11 mouse cellular contexts compared by ENCODE assay signal in genomic region chr3:104669856-104670182, GRCm38 (mm10). TPM values are rescaled to one million over a fixed set of nuclear protein-coding genes. Genes with fewer than 3 reads are reported as not detected.
A peak's percentile ranks its signal among the peaks of the same experiment; 100 is the strongest.
DNase-seq lines count a peak whose midpoint lies in the region; ATAC-seq and TF ChIP-seq lines count a peak whose summit lies in the region.
"Had no signal": no experiment of that assay in that cellular context is flagged by ENCODE, and none has a peak within 500 bp of the region (broad histone marks: within the 10 kb centered on the region; RNA-seq: fewer than 3 reads in every experiment).

No protein-coding gene starts in this region.

- TF ChIP-seq EP300 in liver, postnatal 0 days (IDR thresholded peaks at IDR 0.05; ENCODE audit: low read depth), result no peak

- peaks cover 44% of the 10 kb centered on the region for H3K4me1 ChIP-seq in forebrain, embryonic 10.5 days
- H3K4me1 ChIP-seq in forebrain, postnatal 0 days (ENCODE audit: insufficient read depth), result peaks cover 1% of the 10 kb centered on the region; the same call in 1 of the 2 replicates
- H3K4me1 ChIP-seq in brown adipose tissue, adult 24 weeks (ENCODE audit: control insufficient read depth, insufficient read depth, insufficient read length, low read length), result peaks cover 40% of the 10 kb centered on the region
- peaks cover 57% of the 10 kb centered on the region for H3K4me1 ChIP-seq in liver, postnatal 0 days (ENCODE audit: insufficient read depth)

- no peak for ATAC-seq in forebrain, postnatal 0 days
- ATAC-seq in liver, postnatal 0 days, result no peak

- H3K4me2 ChIP-seq in forebrain, postnatal 0 days (ENCODE audit: low read depth), result no peak overlapping the region
- peak overlapping the region; percentile 47 for H3K4me2 ChIP-seq in liver, postnatal 0 days (ENCODE audit: low read depth, low read length)
- H3K4me2 ChIP-seq: forebrain, embryonic 12.5 days had no signal

- peaks cover 9% of the 10 kb centered on the region; the same call in 1 of the 2 replicates for H3K27me3 ChIP-seq in forebrain, embryonic 10.5 days (ENCODE audit: poor library complexity, severe bottlenecking)
- H3K27me3 ChIP-seq in forebrain, postnatal 0 days (ENCODE audit: insufficient read depth, low read length), result no peaks in the 10 kb centered on the region
- no peaks in the 10 kb centered on the region for H3K27me3 ChIP-seq in liver, postnatal 0 days (ENCODE audit: insufficient read depth, low read length)
- H3K27me3 ChIP-seq: forebrain, embryonic 12.5 days had no signal

- WGBS in forebrain, embryonic 10.5 days, result 24% methylated on average over 1 of the region's 1 CpGs
- 43% methylated on average over 1 of the region's 1 CpGs for WGBS in forebrain, postnatal 0 days
- WGBS in liver, postnatal 0 days (ENCODE audit: insufficient replicate concordance), result 63% methylated on average over 1 of the region's 1 CpGs

- no peak for TF ChIP-seq CTCF in forebrain, postnatal 0 days (IDR thresholded peaks at IDR 0.05; ENCODE audit: low read depth)
- TF ChIP-seq CTCF in layer of hippocampus, adult 2 months (conservative IDR thresholded peaks at IDR 0.05), result no peak
- TF ChIP-seq CTCF in liver, postnatal 0 days (IDR thresholded peaks at IDR 0.05; ENCODE audit: low read depth), result no peak

- H3K9me3 ChIP-seq in forebrain, embryonic 10.5 days, result no peaks in the 10 kb centered on the region
- H3K9me3 ChIP-seq in forebrain, postnatal 0 days (ENCODE audit: low read length), result no peaks in the 10 kb centered on the region
- H3K9me3 ChIP-seq in liver, postnatal 0 days (ENCODE audit: low read length), result no peaks in the 10 kb centered on the region
- H3K9me3 ChIP-seq: forebrain, embryonic 12.5 days had no signal

- H3K4me3 ChIP-seq in forebrain, embryonic 10.5 days, result no peak overlapping the region
- no peak overlapping the region for H3K4me3 ChIP-seq in forebrain, postnatal 0 days (ENCODE audit: low read depth, low read length)
- H3K4me3 ChIP-seq in layer of hippocampus, adult 2 months, result no peak overlapping the region
- no peak overlapping the region for H3K4me3 ChIP-seq in brown adipose tissue, adult 24 weeks (ENCODE audit: insufficient read depth, low read depth, low read length)
- H3K4me3 ChIP-seq in liver, postnatal 0 days (ENCODE audit: low read depth, low read length), result no peak overlapping the region
- H3K4me3 ChIP-seq: forebrain, embryonic 12.5 days had no signal

- no peak overlapping the region for H3K9ac ChIP-seq in forebrain, postnatal 0 days
- 0 out of 2 replicates have a peak overlapping the region, but pooled peaks have one; percentile 11 for H3K9ac ChIP-seq in liver, postnatal 0 days (replicated peaks)
- H3K9ac ChIP-seq: forebrain, embryonic 12.5 days had no signal

- DNase-seq in forebrain, embryonic 10.5 days (ENCODE audit: extremely low spot score, low spot score), result no peak
- no peak for DNase-seq in forebrain, postnatal 0 days
- no peak for DNase-seq in layer of hippocampus, adult 2 months (ENCODE audit: low spot score in 2 of 2)
- DNase-seq in layer of hippocampus, postnatal 36 days, result no peak
- DNase-seq in liver, postnatal 0 days, result no peak
- DNase-seq in adrenal gland, adult (ENCODE audit: inconsistent age in 2 of 2, low spot score in 1 of 2), result no peak
- DNase-seq in cerebellum, postnatal 10 days, result no peak
- DNase-seq: cerebellum, postnatal 36 days had no signal

- 0 out of 2 replicates have a peak overlapping the region, but pooled peaks have one; percentile 60 for H3K27ac ChIP-seq in forebrain, embryonic 10.5 days
- H3K27ac ChIP-seq in forebrain, postnatal 0 days (ENCODE audit: low read depth, low read length), result no peak overlapping the region
- H3K27ac ChIP-seq in layer of hippocampus, adult 2 months, result peak overlapping the region; percentile 88
- peak overlapping the region; percentile 37; the same call in 1 of the 2 replicates for H3K27ac ChIP-seq in brown adipose tissue, adult 24 weeks (replicated peaks; ENCODE audit: low read depth, low read length)
- H3K27ac ChIP-seq in liver, postnatal 0 days (ENCODE audit: low read depth), result peak overlapping the region; percentile 80
- H3K27ac ChIP-seq: forebrain, embryonic 12.5 days; macrophage had no signal

- H3K36me3 ChIP-seq in forebrain, embryonic 10.5 days (replicated peaks), result no peaks in the 10 kb centered on the region
- H3K36me3 ChIP-seq in forebrain, postnatal 0 days (ENCODE audit: insufficient read depth), result no peaks in the 10 kb centered on the region
- H3K36me3 ChIP-seq in liver, postnatal 0 days (replicated peaks; ENCODE audit: insufficient read depth, low read length), result no peaks in the 10 kb centered on the region
- H3K36me3 ChIP-seq: forebrain, embryonic 12.5 days had no signal

RNA-seq across cellular contexts. Expression of gene Slc16a1, which starts 31.4 kb away (rescaled TPM):
- 57.3 and 60.0 TPM in 2 replicates for polyA plus RNA-seq in forebrain, embryonic 10.5 days (2016; fragmentation: Nextera tagmentation; extraction: Ambion mirVana)
- total RNA-seq in forebrain, postnatal 0 days (2014; rRNA removed), result 32.1 and 33.4 TPM in 2 replicates
- 17.4 and 20.2 TPM in 2 replicates for polyA plus RNA-seq in forebrain, postnatal 0 days (2015; fragmentation: Nextera tagmentation; extraction: Ambion mirVana)
- 10 to 100 TPM; 20.8 to 22.0 TPM for total RNA-seq in layer of hippocampus, adult 2 months (2021)
- total RNA-seq in layer of hippocampus, postnatal 36 days (2021), result 10 to 100 TPM; 24.1 to 29.1 TPM
- 185 and 208 TPM in 2 replicates for polyA plus RNA-seq in brown adipose tissue, adult 24 weeks (2012; ENCODE audit: insufficient read depth, insufficient read length, missing spikeins)
- 62.7 and 69.6 TPM in 2 replicates for polyA plus RNA-seq in liver, postnatal 0 days (2015; fragmentation: Nextera tagmentation; extraction: Ambion mirVana)
